Mouse (Mus musculus): Measurements from ENCODE around the gene Ybx2. TPM values are rescaled to one million over a fixed set of nuclear protein-coding genes. Genes with fewer than 3 reads are reported as not detected.
"Not testable (repeated sequence)": the region's sequence is repeated elsewhere in the genome, so short reads cannot be mapped to it uniquely, and the experiment has no call there.

Gene Ybx2
- polyA plus RNA-seq, 1 experiment from 2014 or later = 2.0 TPM

GRCm38 (mm10) chr11:69948066-69948762 is 12.6 kb downstream of the Ybx2 start, which contains the start of gene Slc2a4:
TSS of gene Slc2a4 (minus strand) at chr11:69948188.
- Histone ChIP-seq H3K4me1 (replicated peaks) (peaks cover 32% of the 10 kb centered on the region), H3K4me2 (peak within 1 kb of the TSS; percentile 81), H3K27me3 (replicated peaks) (peaks cover 7% of the 10 kb centered on the region), H3K9ac (peak within 1 kb of the TSS; percentile 60), H3K36me3 (peaks cover 29% of the 10 kb centered on the region), H3K4me3 (peak within 1 kb of the TSS; percentile 59), H3K9me3 (replicated peaks) (no peaks in the 10 kb centered on the region), H3K27ac (ENCODE audit: poor library complexity, severe bottlenecking) (peak within 1 kb of the TSS; percentile 89)
- ATAC-seq (ENCODE audit: insufficient number of reproducible peaks, low FRiP score) = peak; percentile 95
- under 1% methylated on average over 34 of the region's 34 CpGs for WGBS

GRCm38 (mm10) chr11:69948763-69949150 is 13.2 kb downstream of the Ybx2 start:
- H3K9me3 ChIP-seq (replicated peaks) = no peaks in the 10 kb centered on the region
- H3K4me1 ChIP-seq (replicated peaks) = peaks cover 38% of the 10 kb centered on the region
- 0 out of 2 replicates have a peak, but pooled peaks have one; percentile 31 for ATAC-seq (ENCODE audit: insufficient number of reproducible peaks, low FRiP score)
- peak overlapping the region; percentile 81 for H3K4me2 ChIP-seq
- H3K36me3 ChIP-seq = peaks cover 25% of the 10 kb centered on the region
- H3K27me3 ChIP-seq (replicated peaks) = peaks cover 7% of the 10 kb centered on the region
- whole genome bisulfite sequencing = under 1% methylated on average over 14 of the region's 14 CpGs
- H3K4me3 ChIP-seq = peak overlapping the region; percentile 59
- peak overlapping the region; percentile 89 for H3K27ac ChIP-seq (ENCODE audit: poor library complexity, severe bottlenecking)
- H3K9ac ChIP-seq = peak overlapping the region; percentile 60

DNA sequence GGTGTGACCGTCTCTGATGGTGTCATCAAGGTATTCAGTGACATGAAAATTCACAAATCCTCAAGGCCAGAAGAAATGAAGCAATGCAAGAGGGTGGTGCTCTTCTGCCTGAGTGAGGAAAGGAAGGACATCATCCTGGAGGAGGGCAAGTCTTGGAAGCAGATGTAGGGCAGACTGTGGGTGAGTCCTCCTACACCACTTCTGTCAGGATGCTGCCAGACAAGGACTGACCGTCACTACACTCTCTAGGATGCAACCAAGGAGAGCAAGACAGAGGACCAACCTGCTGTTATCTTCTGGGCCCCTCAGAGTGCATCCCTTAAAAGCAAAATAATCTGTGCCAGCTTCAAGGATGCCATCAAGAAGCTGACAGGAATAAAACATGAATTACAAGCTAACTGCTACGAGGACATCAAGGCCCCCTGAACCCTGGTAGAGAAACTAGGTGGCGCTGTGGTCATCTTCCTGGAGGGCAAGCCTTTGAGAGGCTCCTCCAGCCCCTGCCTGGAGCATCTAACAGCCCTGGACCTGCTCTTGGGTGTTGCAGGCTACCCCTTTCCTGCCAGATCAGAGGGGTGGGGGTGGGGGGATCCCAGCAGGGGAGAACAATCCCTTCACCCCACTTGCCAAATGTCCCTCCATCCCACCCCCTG is 15.3 kb downstream of the Ybx2 start:
- 38% methylated on average over 4 of the region's 4 CpGs for WGBS
- H3K27ac ChIP-seq (ENCODE audit: poor library complexity, severe bottlenecking) = no peak overlapping the region
- no peaks in the 10 kb centered on the region for H3K9me3 ChIP-seq (replicated peaks)
- 0 out of 2 replicates have a peak, but pooled peaks cover 3% of the 10 kb centered on the region for H3K36me3 ChIP-seq
- ATAC-seq (ENCODE audit: insufficient number of reproducible peaks, low FRiP score) = no peak
- no peak overlapping the region for H3K4me2 ChIP-seq
- no peak overlapping the region for H3K4me3 ChIP-seq
- no peak overlapping the region for H3K9ac ChIP-seq
- H3K27me3 ChIP-seq (replicated peaks) = peaks cover 4% of the 10 kb centered on the region
- H3K4me1 ChIP-seq (replicated peaks) = peaks cover 34% of the 10 kb centered on the region

GRCm38 (mm10) chr11:69952274-69952673 is 16.7 kb downstream of the Ybx2 start:
- WGBS = 34% methylated on average over 1 of the region's 1 CpGs
- Histone ChIP-seq H3K9ac (no peak overlapping the region), H3K27me3 (replicated peaks) (peaks cover 4% of the 10 kb centered on the region; the same call in 1 of the 2 replicates), H3K4me3 (no peak overlapping the region), H3K36me3 (no peaks in the 10 kb centered on the region), H3K9me3 (replicated peaks) (no peaks in the 10 kb centered on the region), H3K4me2 (no peak overlapping the region), H3K27ac (ENCODE audit: poor library complexity, severe bottlenecking) (no peak overlapping the region), H3K4me1 (replicated peaks) (peaks cover 21% of the 10 kb centered on the region)
- no peak for ATAC-seq (ENCODE audit: insufficient number of reproducible peaks, low FRiP score)

DNA sequence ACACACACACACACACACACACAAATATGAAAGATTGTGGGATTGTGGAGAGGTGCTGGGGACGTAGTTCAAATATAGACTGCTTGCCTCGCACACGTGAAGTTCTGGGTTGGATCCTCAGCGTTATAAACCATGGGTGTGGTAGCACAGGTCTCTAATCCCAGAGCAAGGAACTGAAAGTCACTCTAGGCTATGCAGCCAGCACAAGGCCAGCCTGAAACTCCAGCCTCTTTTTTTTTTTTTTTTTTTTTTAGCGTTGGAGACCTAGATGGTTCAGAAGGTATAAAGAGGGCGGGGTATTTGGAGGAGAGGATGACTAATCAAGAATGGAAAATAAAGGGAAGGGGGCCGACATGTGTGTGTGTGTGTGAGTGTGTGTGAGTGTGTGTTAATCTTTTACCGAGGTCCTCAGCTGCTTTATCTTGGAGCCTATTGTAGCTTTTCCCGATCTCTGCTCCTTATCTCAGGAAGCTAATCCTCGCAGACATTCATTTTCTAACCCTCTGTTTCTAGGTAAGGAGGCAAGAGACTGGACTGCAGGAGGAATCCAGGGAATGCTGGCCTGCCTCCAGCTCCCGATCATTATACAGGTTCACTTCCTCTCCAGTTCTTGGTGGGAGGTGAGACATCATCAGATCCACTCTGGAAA is 17.8 kb downstream of the Ybx2 start:
- H3K9ac ChIP-seq = no peak overlapping the region

DNA sequence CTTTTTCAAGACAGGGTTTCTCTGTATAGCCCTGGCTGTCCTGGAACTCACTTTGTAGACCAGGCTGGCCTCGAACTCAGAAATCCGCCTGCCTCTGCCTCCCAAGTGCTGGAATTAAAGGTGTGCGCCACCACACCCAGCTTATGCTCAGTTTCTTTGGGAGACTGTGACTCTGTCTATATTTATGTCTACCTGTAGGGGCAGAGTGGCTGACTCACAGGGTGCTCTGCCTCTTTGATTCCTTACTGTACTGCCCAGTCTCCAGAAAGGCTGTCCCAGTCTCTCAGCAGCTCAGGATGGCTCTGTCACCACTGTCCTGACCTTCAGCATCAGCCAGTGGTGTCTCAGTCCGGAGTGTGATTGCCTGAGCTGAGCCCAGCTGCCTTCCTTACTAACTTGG is 20.0 kb downstream of the Ybx2 start:
- H3K4me1 ChIP-seq (replicated peaks); H3K4me3 ChIP-seq; H3K4me2 ChIP-seq; H3K27me3 ChIP-seq (replicated peaks); H3K9ac ChIP-seq; H3K9me3 ChIP-seq (replicated peaks); ATAC-seq (ENCODE audit: insufficient number of reproducible peaks, low FRiP score); H3K36me3 ChIP-seq; H3K27ac ChIP-seq (ENCODE audit: poor library complexity, severe bottlenecking): not testable (repeated sequence)
- 65% methylated on average over 4 of the region's 4 CpGs for WGBS

More for the DNA sequence above, 17.8 kb downstream of the Ybx2 start:
- Histone ChIP-seq H3K4me3 (no peak overlapping the region), H3K4me2 (no peak overlapping the region), H3K27me3 (replicated peaks) (peaks cover 9% of the 10 kb centered on the region; the same call in 1 of the 2 replicates), H3K9me3 (replicated peaks) (no peaks in the 10 kb centered on the region), H3K36me3 (no peaks in the 10 kb centered on the region), H3K27ac (ENCODE audit: poor library complexity, severe bottlenecking) (no peak overlapping the region), H3K4me1 (replicated peaks) (peaks cover 16% of the 10 kb centered on the region)
- ATAC-seq (ENCODE audit: insufficient number of reproducible peaks, low FRiP score) = no peak
- WGBS = 31% methylated on average over 11 of the region's 11 CpGs

DNA sequence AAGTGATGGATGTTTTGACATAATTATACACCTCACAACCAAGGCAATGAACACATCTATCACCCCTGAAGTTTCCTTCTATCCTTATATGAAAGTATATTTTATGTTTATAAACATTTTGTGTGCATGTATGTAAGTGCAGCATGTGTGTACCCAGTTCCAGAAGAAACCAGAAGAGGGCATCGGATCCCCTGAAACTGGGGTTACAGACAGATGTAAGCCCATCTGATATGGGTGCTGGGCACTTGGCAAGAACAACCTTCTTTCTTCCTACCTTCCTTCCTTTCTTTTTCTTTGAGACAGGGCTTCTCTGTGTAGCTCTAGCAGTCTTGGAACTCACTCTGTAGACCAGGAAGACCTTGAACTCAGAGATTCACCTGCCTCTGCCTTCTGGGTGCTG is 20.6 kb downstream of the Ybx2 start:
- no peak overlapping the region for H3K27ac ChIP-seq (ENCODE audit: poor library complexity, severe bottlenecking)
- H3K9me3 ChIP-seq (replicated peaks) = no peaks in the 10 kb centered on the region
- H3K4me2 ChIP-seq = no peak overlapping the region
- no peak for ATAC-seq (ENCODE audit: insufficient number of reproducible peaks, low FRiP score)
- peaks cover 9% of the 10 kb centered on the region; the same call in 1 of the 2 replicates for H3K4me1 ChIP-seq (replicated peaks)
- H3K36me3 ChIP-seq = no peaks in the 10 kb centered on the region
- H3K27me3 ChIP-seq (replicated peaks) = peaks cover 9% of the 10 kb centered on the region
- 61% methylated on average over 1 of the region's 1 CpGs for WGBS
- no peak overlapping the region for H3K4me3 ChIP-seq
- H3K9ac ChIP-seq = no peak overlapping the region

DNA sequence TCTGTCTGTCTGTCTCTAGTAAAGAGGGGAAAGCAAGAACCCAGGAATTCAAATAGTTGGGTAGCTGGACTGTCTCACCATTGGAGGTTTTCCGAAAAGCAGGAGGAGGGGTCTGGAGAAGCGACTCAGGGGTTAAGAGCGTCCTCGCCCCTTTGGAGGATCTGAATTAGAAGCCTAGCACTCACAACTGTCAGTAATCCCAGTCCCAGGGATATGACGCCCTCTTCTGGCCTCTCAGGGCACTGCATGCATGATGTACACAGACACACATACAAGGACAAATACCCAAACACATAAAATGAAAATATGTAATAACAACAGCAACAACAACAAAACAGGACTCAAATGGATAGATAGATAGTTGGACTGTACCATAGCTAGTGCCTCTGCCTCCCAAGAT is 25.0 kb downstream of the Ybx2 start:
- H3K9ac ChIP-seq = no peak overlapping the region
- no peak overlapping the region for H3K27ac ChIP-seq (ENCODE audit: poor library complexity, severe bottlenecking)
- peaks cover 50% of the 10 kb centered on the region for H3K27me3 ChIP-seq (replicated peaks)
- WGBS = 27% methylated on average over 5 of the region's 5 CpGs
- no peaks in the 10 kb centered on the region for H3K9me3 ChIP-seq (replicated peaks)
- H3K4me3 ChIP-seq = no peak overlapping the region
- H3K4me2 ChIP-seq = no peak overlapping the region
- no peaks in the 10 kb centered on the region for H3K36me3 ChIP-seq
- ATAC-seq (ENCODE audit: insufficient number of reproducible peaks, low FRiP score) = no peak
- peaks cover 4% of the 10 kb centered on the region for H3K4me1 ChIP-seq (replicated peaks)

DNA sequence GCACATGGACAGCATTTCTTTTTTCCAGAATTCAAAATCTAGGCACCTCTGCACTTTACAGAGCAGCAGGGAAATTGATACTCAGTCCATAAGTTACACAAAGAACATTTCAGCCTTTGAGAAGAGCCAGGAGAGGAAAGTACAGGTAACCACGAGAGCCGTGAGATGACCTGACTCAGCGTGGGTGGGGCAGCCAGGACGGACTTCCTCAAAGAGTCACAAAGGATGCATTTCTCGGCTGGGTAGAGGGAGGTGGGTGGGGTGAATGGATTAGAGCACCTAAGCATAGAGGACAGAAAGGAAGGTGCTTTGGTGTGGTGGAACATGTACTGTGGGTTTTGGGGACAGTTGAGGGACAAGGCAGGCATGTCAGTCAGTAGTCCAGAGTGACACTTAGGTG is 26.2 kb downstream of the Ybx2 start:
- no peak overlapping the region for H3K4me2 ChIP-seq
- ATAC-seq (ENCODE audit: insufficient number of reproducible peaks, low FRiP score) = no peak
- peaks cover 59% of the 10 kb centered on the region for H3K27me3 ChIP-seq (replicated peaks)
- no peaks in the 10 kb centered on the region for H3K36me3 ChIP-seq
- WGBS = 43% methylated on average over 5 of the region's 5 CpGs
- peaks cover 16% of the 10 kb centered on the region for H3K4me1 ChIP-seq (replicated peaks)
- H3K27ac ChIP-seq (ENCODE audit: poor library complexity, severe bottlenecking) = no peak overlapping the region
- H3K4me3 ChIP-seq = no peak overlapping the region
- no peaks in the 10 kb centered on the region for H3K9me3 ChIP-seq (replicated peaks)
- no peak overlapping the region for H3K9ac ChIP-seq

GRCm38 (mm10) chr11:69964650-69965270 is 29.2 kb downstream of the Ybx2 start, which contains the start of gene Cldn7:
TSS of gene Cldn7 (plus strand) at chr11:69964779.
- no peak for ATAC-seq (ENCODE audit: insufficient number of reproducible peaks, low FRiP score)

More at GRCm38 (mm10) chr11:69964650-69965270, 29.2 kb downstream of the Ybx2 start, which contains the start of gene Cldn7:
- H3K4me1 ChIP-seq (replicated peaks) = peaks cover 18% of the 10 kb centered on the region
- H3K36me3 ChIP-seq = peaks cover 21% of the 10 kb centered on the region
- 10% methylated on average over 24 of the region's 24 CpGs for WGBS
- H3K9ac ChIP-seq = no peak within 1 kb of the TSS
- H3K27me3 ChIP-seq (replicated peaks) = peaks cover 68% of the 10 kb centered on the region
- H3K27ac ChIP-seq (ENCODE audit: poor library complexity, severe bottlenecking) = no peak within 1 kb of the TSS
- H3K4me2 ChIP-seq = peak within 1 kb of the TSS; percentile 76
- no peaks in the 10 kb centered on the region for H3K9me3 ChIP-seq (replicated peaks)
- H3K4me3 ChIP-seq = peak within 1 kb of the TSS; percentile 49

All from heart, embryonic 12.5 days (tissue).